Mouse (Mus musculus): ENCODE data around the gene Tnfrsf4. TPM values are rescaled to one million over a fixed set of nuclear protein-coding genes. Genes with fewer than 3 reads are reported as not detected.

Tnfrsf4 gene
- polyA plus RNA-seq, 1 experiment from 2014 or later: 0.19 TPM

MicroRNA genes within 50 kb of the gene (microRNA counts, 519-probe panel; counts per million panel counts)
- microRNA mmu-miR-200a (2,541 counts per million, percentile 59 among the panel's probes with 10 or more counts), microRNA mmu-miR-200b (2,928 counts per million, percentile 70 among the panel's probes with 10 or more counts), microRNA mmu-miR-429 (3,154 counts per million, percentile 76 among the panel's probes with 10 or more counts)

Small RNA genes lying within 50 kb of the gene (microRNA-seq; reads per million reads assigned to microRNA genes)
- gene Mir200a (2.9 reads per million, percentile 10 among the genes with 10 or more reads in this experiment), gene Mir200b (19.4 reads per million, percentile 31 among the genes with 10 or more reads in this experiment), gene Mir429 (61.1 reads per million, percentile 46 among the genes with 10 or more reads in this experiment)

Other genes with a start within 250 kb of the Tnfrsf4 start
- 30.0 and 31.9 TPM in 2 replicates for gene Vwa1, start 239.1 kb upstream of the Tnfrsf4 start, polyA plus RNA-seq (2015; fragmentation: Nextera tagmentation; extraction: Ambion mirVana)
- gene Tmem88b, start 228.0 kb upstream of the Tnfrsf4 start, polyA plus RNA-seq (2015; fragmentation: Nextera tagmentation; extraction: Ambion mirVana): 0.78 and 1.2 TPM in 2 replicates
- 0.27 TPM in 1 of 2 replicates, not detected in the other for gene Ankrd65, start 223.4 kb upstream of the Tnfrsf4 start, polyA plus RNA-seq (2015; fragmentation: Nextera tagmentation; extraction: Ambion mirVana)
- 259 and 285 TPM in 2 replicates for gene Mrpl20, start 211.0 kb upstream of the Tnfrsf4 start, polyA plus RNA-seq (2015; fragmentation: Nextera tagmentation; extraction: Ambion mirVana)
- 137 and 139 TPM in 2 replicates for gene Ccnl2, start 201.4 kb upstream of the Tnfrsf4 start, polyA plus RNA-seq (2015; fragmentation: Nextera tagmentation; extraction: Ambion mirVana)
- gene Aurkaip1, start 182.6 kb upstream of the Tnfrsf4 start, polyA plus RNA-seq (2015; fragmentation: Nextera tagmentation; extraction: Ambion mirVana): 147 and 152 TPM in 2 replicates
- 28.3 and 35.4 TPM in 2 replicates for gene Mxra8, start 174.2 kb upstream of the Tnfrsf4 start, polyA plus RNA-seq (2015; fragmentation: Nextera tagmentation; extraction: Ambion mirVana)
- gene Dvl1, start 166.4 kb upstream of the Tnfrsf4 start, polyA plus RNA-seq (2015; fragmentation: Nextera tagmentation; extraction: Ambion mirVana): 11.5 and 28.6 TPM in 2 replicates
- 0.36 and 0.46 TPM in 2 replicates for gene Tas1r3, start 150.5 kb upstream of the Tnfrsf4 start, polyA plus RNA-seq (2015; fragmentation: Nextera tagmentation; extraction: Ambion mirVana)
- 28.0 and 29.0 TPM in 2 replicates for gene Cptp, start 144.4 kb upstream of the Tnfrsf4 start, polyA plus RNA-seq (2015; fragmentation: Nextera tagmentation; extraction: Ambion mirVana)
- gene Ints11, start 144.3 kb upstream of the Tnfrsf4 start, polyA plus RNA-seq (2015; fragmentation: Nextera tagmentation; extraction: Ambion mirVana): 66.9 and 73.4 TPM in 2 replicates
- 58.5 and 62.7 TPM in 2 replicates for gene Pusl1, start 122.1 kb upstream of the Tnfrsf4 start, polyA plus RNA-seq (2015; fragmentation: Nextera tagmentation; extraction: Ambion mirVana)
- gene Acap3, start 122.0 kb upstream of the Tnfrsf4 start, polyA plus RNA-seq (2015; fragmentation: Nextera tagmentation; extraction: Ambion mirVana): 57.7 and 70.3 TPM in 2 replicates
- gene Ube2j2, start 70.0 kb upstream of the Tnfrsf4 start, polyA plus RNA-seq (2015; fragmentation: Nextera tagmentation; extraction: Ambion mirVana): 100 and 104 TPM in 2 replicates
- gene C1qtnf12, start 51.5 kb upstream of the Tnfrsf4 start, polyA plus RNA-seq (2015; fragmentation: Nextera tagmentation; extraction: Ambion mirVana): 15.3 and 17.2 TPM in 2 replicates
- 31.9 and 35.6 TPM in 2 replicates for gene B3galt6, start 21.2 kb upstream of the Tnfrsf4 start, polyA plus RNA-seq (2015; fragmentation: Nextera tagmentation; extraction: Ambion mirVana)
- gene Sdf4, start 21.0 kb upstream of the Tnfrsf4 start, polyA plus RNA-seq (2015; fragmentation: Nextera tagmentation; extraction: Ambion mirVana): 118 and 137 TPM in 2 replicates
- gene Tnfrsf18, start 12.3 kb downstream of the Tnfrsf4 start, polyA plus RNA-seq (2015; fragmentation: Nextera tagmentation; extraction: Ambion mirVana): 1.8 and 3.3 TPM in 2 replicates
- gene Ttll10, start 45.6 kb downstream of the Tnfrsf4 start, polyA plus RNA-seq (2015; fragmentation: Nextera tagmentation; extraction: Ambion mirVana): 0.64 TPM in 1 of 2 replicates, not detected in the other
- gene 9430015G10Rik, start 96.1 kb downstream of the Tnfrsf4 start, polyA plus RNA-seq (2015; fragmentation: Nextera tagmentation; extraction: Ambion mirVana): 23.5 and 27.3 TPM in 2 replicates
- 0.37 and 0.43 TPM in 2 replicates for gene Rnf223, start 116.7 kb downstream of the Tnfrsf4 start, polyA plus RNA-seq (2015; fragmentation: Nextera tagmentation; extraction: Ambion mirVana)
- gene Agrn, start 183.6 kb downstream of the Tnfrsf4 start, polyA plus RNA-seq (2015; fragmentation: Nextera tagmentation; extraction: Ambion mirVana): 87.2 and 100 TPM in 2 replicates
- gene Isg15, start 187.0 kb downstream of the Tnfrsf4 start, polyA plus RNA-seq (2015; fragmentation: Nextera tagmentation; extraction: Ambion mirVana): 3.2 and 9.7 TPM in 2 replicates
- gene AW011738, start 189.5 kb downstream of the Tnfrsf4 start, polyA plus RNA-seq (2015; fragmentation: Nextera tagmentation; extraction: Ambion mirVana): 4.2 and 6.2 TPM in 2 replicates
- 2.3 and 2.8 TPM in 2 replicates for gene Perm1, start 202.0 kb downstream of the Tnfrsf4 start, polyA plus RNA-seq (2015; fragmentation: Nextera tagmentation; extraction: Ambion mirVana)
- 27.2 and 28.7 TPM in 2 replicates for gene Plekhn1, start 221.0 kb downstream of the Tnfrsf4 start, polyA plus RNA-seq (2015; fragmentation: Nextera tagmentation; extraction: Ambion mirVana)
- 50.4 and 61.6 TPM in 2 replicates for gene Noc2l, start 222.2 kb downstream of the Tnfrsf4 start, polyA plus RNA-seq (2015; fragmentation: Nextera tagmentation; extraction: Ambion mirVana)
- gene Samd11, start 241.8 kb downstream of the Tnfrsf4 start, polyA plus RNA-seq (2015; fragmentation: Nextera tagmentation; extraction: Ambion mirVana): 1.7 TPM in 2 replicates

All from neural tube, embryonic 15.5 days (tissue).